Mouse (Mus musculus) embryo, embryonic 10 days (tissue): ENCODE measurements at regions not wholly inside any gene's neighbourhood (a gene's known extent, or its start where the extent isn't known, plus 50 kb on each side); places are given as distances from the start of the nearest gene placed in this dataset.

ENCODE experiments used
- DNase-seq: peaks from one replicate; pipeline ENCODE4 v3.0.0-alpha.2; 2015; ENCODE audit warnings: low spot score

DNA sequence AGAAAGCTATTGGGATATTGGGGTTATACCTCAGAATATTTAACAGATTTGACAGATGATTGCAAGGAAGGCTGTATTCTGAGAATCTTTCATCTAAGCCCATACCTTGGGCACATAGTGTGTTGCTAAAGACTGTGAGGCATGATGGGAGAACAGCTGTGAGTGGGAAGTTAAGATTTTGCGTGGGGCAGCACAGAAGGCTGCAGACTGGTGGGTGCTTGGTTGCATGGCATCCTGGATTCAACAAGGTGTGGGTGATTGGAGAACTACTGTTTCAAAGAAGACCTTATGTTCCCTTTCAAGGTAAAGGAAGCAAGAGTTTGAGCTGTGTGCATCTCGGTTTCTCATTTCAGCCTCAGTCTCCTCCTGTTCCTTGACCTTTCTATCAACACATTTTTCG is 584.8 kb downstream of the Sh2d4b start:
- no peak for DNase-seq

- no peak for DNase-seq
Measured at GRCm38 (mm10) chr14:40279194-40279593, 613.9 kb downstream of the Sh2d4b start.

GRCm38 (mm10) chr14:40275331-40275730 is 617.7 kb downstream of the Sh2d4b start:
- peak; percentile 5 for DNase-seq

DNA sequence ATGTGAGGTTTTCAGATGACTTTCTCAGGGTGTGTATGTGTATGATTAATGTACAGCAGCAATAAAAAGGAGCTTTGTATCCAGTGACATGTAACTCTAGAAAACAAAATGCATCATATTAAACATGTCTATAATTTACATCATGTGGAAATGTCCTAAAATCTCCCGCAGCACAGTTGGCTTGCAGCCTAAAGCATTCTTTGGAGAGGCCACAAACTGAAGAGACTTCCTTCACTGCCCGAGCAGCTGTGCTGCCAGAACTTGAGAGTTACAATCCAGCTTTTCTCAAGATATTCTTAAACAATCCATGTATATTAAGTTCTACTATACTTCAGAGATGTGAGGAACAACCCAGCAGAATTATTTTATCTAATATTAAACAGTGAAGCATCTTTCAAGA is 631.4 kb downstream of the Sh2d4b start:
- no peak for DNase-seq

- no peak for DNase-seq
Measured at GRCm38 (mm10) chr14:40232084-40232483, 661.0 kb downstream of the Sh2d4b start.

DNA sequence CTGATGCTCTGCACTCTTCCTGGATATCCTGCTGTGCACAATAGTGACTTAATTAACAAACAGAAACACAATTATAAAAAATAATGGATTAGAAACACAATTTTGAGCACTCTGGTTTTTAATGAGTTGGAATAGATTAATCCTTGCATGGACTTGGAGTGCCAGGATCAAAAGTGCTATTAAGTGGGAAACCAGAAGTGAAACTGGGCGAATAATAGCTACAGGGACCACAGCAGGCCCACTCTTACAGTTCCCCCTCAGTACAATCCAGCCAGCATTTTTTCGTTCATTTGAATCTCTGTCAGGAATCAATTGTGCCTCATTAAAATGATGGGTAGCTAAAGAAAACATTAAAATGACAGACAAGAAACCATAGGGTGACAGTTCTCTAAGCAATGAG is 668.7 kb downstream of the Sh2d4b start:
- no peak for DNase-seq
